Mouse (Mus musculus): Measurements from ENCODE around the gene Abcg8. TPM values are rescaled to one million over a fixed set of nuclear protein-coding genes. Genes with fewer than 3 reads are reported as not detected.

Abcg8 gene
- total and polyA plus RNA-seq, 3 experiments, result not detected

GRCm38 (mm10) chr17:84665053-84665452, 11.0 kb upstream of the Abcg8 start:
- Histone ChIP-seq H3K9ac (ENCODE audit: low read depth, low read length) (no peak overlapping the region), H3K79me2 (replicated peaks; ENCODE audit: control insufficient read depth, insufficient read depth, low read length) (no peaks in the 10 kb centered on the region), H3K4me3 (no peak overlapping the region), H3K36me3 (ENCODE audit: control insufficient read depth, insufficient read depth, low read length) (no peaks in the 10 kb centered on the region), H3K4me1 (ENCODE audit: control insufficient read depth, insufficient read depth, low read length) (no peaks in the 10 kb centered on the region), H3K27ac (no peak overlapping the region), H3K27me3 (ENCODE audit: control insufficient read depth, insufficient read depth, low read length) (no peaks in the 10 kb centered on the region)
- no peak for DNase-seq
- WGBS, result 56% methylated on average over 10 of the region's 10 CpGs
- intact Hi-C loops (cut with DNase I), result no loop called here
- TF ChIP-seq EP300 (IDR thresholded peaks at IDR 0.05; ENCODE audit: insufficient read depth, low read depth, low read length), result no peak
- TF ChIP-seq CTCF (IDR thresholded peaks at IDR 0.05), result no peak
- no peak for TF ChIP-seq POLR2A (IDR thresholded peaks at IDR 0.05; ENCODE audit: insufficient read depth, low read depth, low read length)

GRCm38 (mm10) chr17:84665691-84666090, 10.4 kb upstream of the Abcg8 start:
- no peaks in the 10 kb centered on the region for H3K79me2 ChIP-seq (replicated peaks; ENCODE audit: control insufficient read depth, insufficient read depth, low read length)
- no peak overlapping the region for H3K27ac ChIP-seq
- intact Hi-C loops (cut with DNase I), result no loop called here
- no peaks in the 10 kb centered on the region for H3K36me3 ChIP-seq (ENCODE audit: control insufficient read depth, insufficient read depth, low read length)
- DNase-seq, result no peak
- WGBS, result 50% methylated on average over 9 of the region's 9 CpGs
- H3K27me3 ChIP-seq (ENCODE audit: control insufficient read depth, insufficient read depth, low read length), result no peaks in the 10 kb centered on the region
- TF ChIP-seq POLR2A (IDR thresholded peaks at IDR 0.05; ENCODE audit: insufficient read depth, low read depth, low read length) (no peak), EP300 (IDR thresholded peaks at IDR 0.05; ENCODE audit: insufficient read depth, low read depth, low read length) (no peak), CTCF (IDR thresholded peaks at IDR 0.05) (no peak)
- no peaks in the 10 kb centered on the region for H3K4me1 ChIP-seq (ENCODE audit: control insufficient read depth, insufficient read depth, low read length)
- no peak overlapping the region for H3K4me3 ChIP-seq
- no peak overlapping the region for H3K9ac ChIP-seq (ENCODE audit: low read depth, low read length)

- TF ChIP-seq POLR2A (IDR thresholded peaks at IDR 0.05; ENCODE audit: insufficient read depth, low read depth, low read length) (no peak), CTCF (IDR thresholded peaks at IDR 0.05) (no peak), EP300 (IDR thresholded peaks at IDR 0.05; ENCODE audit: insufficient read depth, low read depth, low read length) (no peak)
- WGBS, result 84% methylated on average over 3 of the region's 3 CpGs
These were observed 8.3 kb upstream of the Abcg8 start for GRCm38 (mm10) chr17:84667848-84668247.

GRCm38 (mm10) chr17:84672376-84673369, 3.4 kb upstream of the Abcg8 start:
- TF ChIP-seq EP300 (IDR thresholded peaks at IDR 0.05; ENCODE audit: insufficient read depth, low read depth, low read length), result no peak
- no peak for TF ChIP-seq POLR2A (IDR thresholded peaks at IDR 0.05; ENCODE audit: insufficient read depth, low read depth, low read length)
- no peak for TF ChIP-seq CTCF (IDR thresholded peaks at IDR 0.05)
- intact Hi-C loops (cut with DNase I), result no loop called here
- H3K27ac ChIP-seq, result no peak overlapping the region
- H3K79me2 ChIP-seq (replicated peaks; ENCODE audit: control insufficient read depth, insufficient read depth, low read length), result no peaks in the 10 kb centered on the region
- WGBS, result 69% methylated on average over 16 of the region's 16 CpGs
- H3K4me1 ChIP-seq (ENCODE audit: control insufficient read depth, insufficient read depth, low read length), result no peaks in the 10 kb centered on the region
- H3K36me3 ChIP-seq (ENCODE audit: control insufficient read depth, insufficient read depth, low read length), result no peaks in the 10 kb centered on the region
- no peak for DNase-seq
- H3K9ac ChIP-seq (ENCODE audit: low read depth, low read length), result no peak overlapping the region
- no peak overlapping the region for H3K4me3 ChIP-seq
- 0 out of 2 replicates have a peak, but pooled peaks cover 2% of the 10 kb centered on the region for H3K27me3 ChIP-seq (ENCODE audit: control insufficient read depth, insufficient read depth, low read length)

More at GRCm38 (mm10) chr17:84667848-84668247, 8.3 kb upstream of the Abcg8 start:
- no peak overlapping the region for H3K4me3 ChIP-seq
- H3K27me3 ChIP-seq (ENCODE audit: control insufficient read depth, insufficient read depth, low read length), result no peaks in the 10 kb centered on the region
- no peak for DNase-seq
- no peaks in the 10 kb centered on the region for H3K36me3 ChIP-seq (ENCODE audit: control insufficient read depth, insufficient read depth, low read length)
- H3K79me2 ChIP-seq (replicated peaks; ENCODE audit: control insufficient read depth, insufficient read depth, low read length), result no peaks in the 10 kb centered on the region
- no peak overlapping the region for H3K27ac ChIP-seq
- no peaks in the 10 kb centered on the region for H3K4me1 ChIP-seq (ENCODE audit: control insufficient read depth, insufficient read depth, low read length)
- no peak overlapping the region for H3K9ac ChIP-seq (ENCODE audit: low read depth, low read length)
- intact Hi-C loops (cut with DNase I), result no loop called here

GRCm38 (mm10) chr17:84674048-84674447, 2.1 kb upstream of the Abcg8 start:
- H3K9ac ChIP-seq (ENCODE audit: low read depth, low read length), result no peak overlapping the region
- TF ChIP-seq POLR2A (IDR thresholded peaks at IDR 0.05; ENCODE audit: insufficient read depth, low read depth, low read length) (no peak), EP300 (IDR thresholded peaks at IDR 0.05; ENCODE audit: insufficient read depth, low read depth, low read length) (no peak), CTCF (IDR thresholded peaks at IDR 0.05) (no peak)
- H3K27ac ChIP-seq, result no peak overlapping the region
- no peaks in the 10 kb centered on the region for H3K79me2 ChIP-seq (replicated peaks; ENCODE audit: control insufficient read depth, insufficient read depth, low read length)
- H3K27me3 ChIP-seq (ENCODE audit: control insufficient read depth, insufficient read depth, low read length), result 0 out of 2 replicates have a peak, but pooled peaks cover 2% of the 10 kb centered on the region
- H3K4me1 ChIP-seq (ENCODE audit: control insufficient read depth, insufficient read depth, low read length), result no peaks in the 10 kb centered on the region
- H3K36me3 ChIP-seq (ENCODE audit: control insufficient read depth, insufficient read depth, low read length), result no peaks in the 10 kb centered on the region
- no peak for DNase-seq
- intact Hi-C loops (cut with DNase I), result no loop called here
- 55% methylated on average over 7 of the region's 7 CpGs for WGBS
- H3K4me3 ChIP-seq, result no peak overlapping the region

- Histone ChIP-seq H3K36me3 (ENCODE audit: control insufficient read depth, insufficient read depth, low read length) (no peaks in the 10 kb centered on the region), H3K27ac (no peak overlapping the region), H3K27me3 (ENCODE audit: control insufficient read depth, insufficient read depth, low read length) (0 out of 2 replicates have a peak, but pooled peaks cover 2% of the 10 kb centered on the region), H3K79me2 (replicated peaks; ENCODE audit: control insufficient read depth, insufficient read depth, low read length) (no peaks in the 10 kb centered on the region), H3K4me1 (ENCODE audit: control insufficient read depth, insufficient read depth, low read length) (no peaks in the 10 kb centered on the region), H3K9ac (ENCODE audit: low read depth, low read length) (no peak overlapping the region), H3K4me3 (no peak overlapping the region)
- TF ChIP-seq POLR2A (IDR thresholded peaks at IDR 0.05; ENCODE audit: insufficient read depth, low read depth, low read length) (no peak), EP300 (IDR thresholded peaks at IDR 0.05; ENCODE audit: insufficient read depth, low read depth, low read length) (no peak), CTCF (IDR thresholded peaks at IDR 0.05) (no peak)
- 61% methylated on average over 4 of the region's 4 CpGs for WGBS
- intact Hi-C loops (cut with DNase I), result no loop called here
- DNase-seq, result no peak
These were observed 898 bp upstream of the Abcg8 start for GRCm38 (mm10) chr17:84675204-84675603.
